In genomic region chr5:140634798-140635722, GRCm38 (mm10) we compare ENCODE assay signal across 15 mouse cellular contexts. TPM values are rescaled to one million over a fixed set of nuclear protein-coding genes. Genes with fewer than 3 reads are reported as not detected.
DNase-seq lines count a peak whose midpoint lies in the region.
"Had no signal": no experiment of that assay in that cellular context is flagged by ENCODE, and none has a peak within 500 bp of the region (broad histone marks: within the 10 kb centered on the region; RNA-seq: fewer than 3 reads in every experiment).

No protein-coding gene starts in this region.

- peak; percentile 92 for DNase-seq in heart, adult 11 months
- DNase-seq in heart, adult 18-20 months = no peak
- peak; percentile 61 for DNase-seq in layer of hippocampus, adult 11-12 months (ENCODE audit: low spot score)
- no peak for DNase-seq in layer of hippocampus, postnatal 36 days
- DNase-seq in thymus, postnatal 4 days = peak; percentile 12
- DNase-seq in thymus, postnatal 10 days (ENCODE audit: low spot score in 2 of 2) = no peak
- peak; percentile 72 to 76 for DNase-seq in layer of hippocampus, postnatal 10 days (ENCODE audit: low spot score in 2 of 2)
- no peak for DNase-seq in cerebellum, adult 9-10 months
- DNase-seq: adrenal gland, adult 8-10 months; adrenal gland, postnatal 36 days; cerebellum, adult 11-12 months; cerebellum, adult 9-11 months; cerebellum, postnatal 36 days; gastrocnemius, adult 2 months; gastrocnemius, postnatal 25 days had no signal

RNA-seq across cellular contexts. Expression of gene Ttyh3, which starts 13.8 kb away (rescaled TPM):
- 1 to 10 TPM; 7.6 to 7.7 TPM for total RNA-seq in heart, adult 18-20 months (2021)
- 100 to 1,000 TPM; 191 to 221 TPM for total RNA-seq in layer of hippocampus, postnatal 36 days (2021)
- total RNA-seq in layer of hippocampus, postnatal 10 days (2021) = 100 to 1,000 TPM; 371 to 388 TPM

RNA-seq across cellular contexts. Expression of gene Lfng, which starts 27.9 kb away (rescaled TPM):
- 1 to 10 TPM; 6.7 to 9.9 TPM for total RNA-seq in heart, adult 18-20 months (2021)
- total RNA-seq in layer of hippocampus, postnatal 36 days (2021) = 10 to 100 TPM; 20.3 to 30.8 TPM
- 10 to 100 TPM; 29.3 to 38.8 TPM for total RNA-seq in layer of hippocampus, postnatal 10 days (2021)

Comparison
In these comparisons a context has a peak if more than half of its experiments do, and no peak if none do; other contexts are left out.
1. DNase-seq: peak in heart, adult 11 months (single experiment), layer of hippocampus, adult 11-12 months (single experiment), thymus, postnatal 4 days (single experiment) and layer of hippocampus, postnatal 10 days (2 of 2); none in heart, adult 18-20 months (0 of 2), layer of hippocampus, postnatal 36 days (0 of 2), thymus, postnatal 10 days (0 of 2) and cerebellum, adult 9-10 months (single experiment).
2. RNA of gene Ttyh3, which starts 13.8 kb away (total RNA-seq): 371 to 388 TPM in layer of hippocampus, postnatal 10 days and 191 to 221 TPM in layer of hippocampus, postnatal 36 days; 7.6 to 7.7 TPM in heart, adult 18-20 months; every median in the first group is over 10 times any median in the second.